Mouse (Mus musculus): ENCODE results near the gene Olfr474.
"Not testable (repeated sequence)": the region's sequence is repeated elsewhere in the genome, so short reads cannot be mapped to it uniquely, and the experiment has no call there.

Gene Olfr474

GRCm38 (mm10) chr7:107954343-107954742, at the start of gene Olfr474:
TSS of gene Olfr474 (plus strand) at chr7:107954643.
- no peak for DNase-seq (ENCODE audit: extremely low read depth, insufficient read length, low spot score)

- no peak for DNase-seq (ENCODE audit: extremely low read depth, insufficient read length, low spot score)
Measured at GRCm38 (mm10) chr7:107930146-107930545, 24.3 kb upstream of the Olfr474 start, which contains the start of gene Olfr473. TSS of gene Olfr473 (plus strand) at chr7:107930446.

- DNase-seq (ENCODE audit: extremely low read depth, insufficient read length, low spot score), result not testable (repeated sequence)
Measured at GRCm38 (mm10) chr7:107952539-107952938, 1.9 kb upstream of the Olfr474 start.

GRCm38 (mm10) chr7:107964503-107964902, 10.1 kb downstream of the Olfr474 start, which contains the start of gene Olfr476:
TSS of gene Olfr476 (plus strand) at chr7:107964803.
- no peak for DNase-seq (ENCODE audit: extremely low read depth, insufficient read length, low spot score)

- no peak for DNase-seq (ENCODE audit: extremely low read depth, insufficient read length, low spot score)
Measured at GRCm38 (mm10) chr7:107986393-107986792, 31.9 kb downstream of the Olfr474 start, which contains the start of gene Olfr477. TSS of gene Olfr477 (plus strand) at chr7:107986693.

Data from 3134 (cell line).